Mouse (Mus musculus) spleen, postnatal 36 days (tissue): ENCODE measurements at regions not wholly inside any gene's neighbourhood (a gene's known extent, or its start where the extent isn't known, plus 50 kb on each side); places are given as distances from the start of the nearest gene placed in this dataset.

Experiments
- DNase-seq, 2 experiments: peaks; one replicate each; pipeline ENCODE4 v3.0.0; 2022; ENCODE audit warnings: low spot score in 2 of 2, mixed read lengths in 1 of 2

DNA sequence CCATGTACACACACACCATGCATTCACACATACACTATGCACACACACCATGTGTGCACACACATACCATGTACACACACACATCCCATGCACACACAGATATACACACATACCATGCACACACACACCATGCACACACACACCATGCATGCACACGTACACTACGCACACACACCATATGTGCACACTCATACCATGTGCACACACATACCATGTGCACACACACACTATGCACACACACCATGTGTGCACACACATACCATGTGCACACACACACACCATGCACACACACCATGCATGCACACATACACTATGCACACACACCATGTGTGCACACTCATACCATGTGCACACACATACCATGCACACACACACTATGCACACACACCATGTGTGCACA, 87.1 kb upstream of the Tmem150c start:
- DNase-seq: no peak

GRCm38 (mm10) chr5:100244811-100245210, 85.2 kb upstream of the Tmem150c start:
- no peak for DNase-seq

- peak in 1 of 2 experiments; percentile 21 for DNase-seq
These were observed 81.3 kb upstream of the Tmem150c start for GRCm38 (mm10) chr5:100240876-100241275.

DNA sequence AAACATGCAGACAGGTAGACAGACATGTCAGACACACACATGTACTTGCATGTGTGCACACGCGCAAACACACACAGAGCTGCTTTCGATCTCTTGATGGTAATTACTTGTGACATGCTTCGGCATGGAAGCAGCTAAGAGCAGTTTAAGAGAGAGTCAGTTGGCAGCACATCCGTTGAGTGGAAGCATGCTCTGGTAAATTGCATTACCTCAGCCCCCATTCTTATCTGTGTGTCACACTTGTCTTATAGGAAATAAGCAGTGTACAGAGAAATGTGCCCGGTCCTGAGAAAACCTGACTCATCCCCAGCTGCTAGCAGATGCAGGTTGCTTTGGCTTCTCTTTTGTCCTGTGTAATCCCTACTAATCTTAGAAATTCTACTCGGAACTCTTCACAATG, 80.0 kb upstream of the Tmem150c start:
- no peak for DNase-seq

DNA sequence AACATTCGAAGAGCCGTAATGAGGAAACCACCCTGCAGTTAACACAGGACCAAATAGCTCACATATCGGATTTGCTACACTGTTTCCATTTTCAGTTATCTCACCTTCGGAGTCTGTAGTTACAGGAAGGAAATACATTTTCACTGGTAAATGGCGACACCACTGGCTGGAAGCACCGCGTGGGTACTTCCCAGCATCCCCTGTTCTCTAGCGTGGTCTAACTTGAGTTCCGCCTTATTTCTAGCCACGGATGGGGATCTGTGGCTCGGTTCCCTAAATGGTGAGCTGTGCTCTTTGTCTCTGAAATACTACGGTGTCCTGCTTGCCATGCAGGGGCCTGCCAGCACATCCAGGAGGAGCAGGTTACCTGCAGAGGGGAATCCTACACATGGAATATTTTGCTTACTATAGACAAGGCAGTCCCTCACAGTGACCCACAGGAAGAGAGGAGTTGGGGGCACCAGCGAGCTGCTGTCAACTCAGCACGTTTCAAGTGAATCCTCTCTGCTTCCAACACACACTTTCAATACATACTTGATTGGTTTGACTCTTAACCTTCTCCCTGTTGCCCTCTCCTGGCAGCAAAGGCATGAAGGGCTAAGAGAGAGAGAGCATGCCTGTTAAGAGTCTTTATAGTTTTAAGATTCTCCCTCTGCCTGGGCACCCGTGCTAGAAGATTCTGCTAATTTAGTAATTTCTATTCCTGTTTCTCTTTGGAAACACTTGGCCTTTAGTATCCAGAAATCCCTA, 78.9 kb upstream of the Tmem150c start:
- no peak for DNase-seq

- no peak for DNase-seq
These were observed 78.2 kb upstream of the Tmem150c start for GRCm38 (mm10) chr5:100237674-100238278.

GRCm38 (mm10) chr5:100236277-100236676, 76.7 kb upstream of the Tmem150c start:
- no peak for DNase-seq

GRCm38 (mm10) chr5:100232076-100232475, 72.5 kb upstream of the Tmem150c start:
- no peak for DNase-seq

DNA sequence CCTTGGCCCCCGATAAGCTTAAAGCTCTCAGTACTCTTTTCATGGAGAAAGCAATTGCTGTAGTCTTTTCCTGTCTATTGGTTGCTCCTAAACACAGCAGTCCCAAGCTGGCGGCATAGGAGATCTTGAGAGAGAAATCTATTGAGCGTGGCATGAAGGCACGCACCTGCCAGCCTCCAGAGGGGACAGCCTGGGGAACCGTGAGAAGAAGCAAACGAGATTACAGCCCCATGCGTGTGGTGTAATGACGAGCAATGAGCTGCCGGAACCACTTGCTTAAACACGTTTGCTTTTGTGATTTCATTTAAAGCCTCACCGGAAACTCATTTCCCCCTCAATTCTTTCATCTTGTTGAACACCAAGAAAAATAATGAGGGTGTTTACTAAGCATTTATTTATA, 72.0 kb upstream of the Tmem150c start:
- no peak for DNase-seq

- DNase-seq: no peak
These were observed 70.4 kb upstream of the Tmem150c start for GRCm38 (mm10) chr5:100230038-100230437.

GRCm38 (mm10) chr5:100227888-100228287, 68.3 kb upstream of the Tmem150c start:
- DNase-seq: no peak

DNA sequence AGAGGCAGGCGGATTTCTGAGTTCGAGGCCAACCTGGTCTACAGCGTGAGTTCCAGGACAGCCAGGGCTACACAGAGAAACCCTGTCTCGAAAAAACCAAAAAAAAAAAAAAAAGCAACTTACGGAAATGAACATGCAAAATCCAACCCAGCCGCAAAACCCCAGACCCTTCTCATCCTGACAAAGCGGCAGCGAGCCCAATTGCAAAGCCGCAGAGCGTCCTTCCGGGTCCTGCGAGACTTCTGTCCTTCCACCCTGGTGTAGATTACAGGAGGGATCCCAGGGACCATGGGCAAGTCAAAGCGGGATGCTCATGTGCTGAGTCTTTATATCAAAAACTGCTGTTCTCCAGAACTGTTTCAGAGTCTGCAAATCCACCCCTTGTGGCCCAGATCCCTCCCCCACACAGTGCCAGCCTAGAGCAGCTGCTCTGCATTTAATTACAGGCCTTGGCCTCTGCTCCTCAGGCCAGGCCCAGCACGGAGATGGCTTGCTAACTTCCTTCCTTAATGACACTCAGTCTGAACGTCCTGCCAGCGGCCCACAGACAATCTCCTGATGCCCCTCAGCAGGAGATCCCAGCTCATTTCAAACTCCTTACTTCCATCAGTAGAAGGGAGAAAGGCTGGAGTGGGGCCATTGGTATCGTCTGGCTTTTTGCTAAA, 67.1 kb upstream of the Tmem150c start:
- DNase-seq: no peak

DNA sequence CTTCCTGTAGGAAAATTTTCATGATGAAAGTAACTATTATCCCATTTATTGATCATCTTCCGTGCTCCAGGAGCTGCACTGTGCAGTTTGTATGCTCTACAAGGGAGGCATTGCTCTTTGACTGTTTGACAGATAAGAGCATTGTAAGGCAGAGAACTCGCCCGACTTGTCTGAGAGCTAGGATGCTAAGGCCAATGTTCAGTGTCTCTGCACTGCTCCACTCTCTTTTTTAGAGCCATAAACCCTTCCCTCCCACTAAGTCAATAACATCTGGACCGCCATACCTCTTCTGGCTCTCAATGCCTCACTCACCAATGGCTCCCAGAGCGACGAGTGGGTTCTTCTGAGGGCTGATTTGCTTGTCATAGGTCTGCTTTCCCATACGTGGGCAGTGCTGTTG, 65.9 kb upstream of the Tmem150c start:
- no peak for DNase-seq

- no peak for DNase-seq
These were observed 65.3 kb upstream of the Tmem150c start for GRCm38 (mm10) chr5:100224773-100225363.

DNA sequence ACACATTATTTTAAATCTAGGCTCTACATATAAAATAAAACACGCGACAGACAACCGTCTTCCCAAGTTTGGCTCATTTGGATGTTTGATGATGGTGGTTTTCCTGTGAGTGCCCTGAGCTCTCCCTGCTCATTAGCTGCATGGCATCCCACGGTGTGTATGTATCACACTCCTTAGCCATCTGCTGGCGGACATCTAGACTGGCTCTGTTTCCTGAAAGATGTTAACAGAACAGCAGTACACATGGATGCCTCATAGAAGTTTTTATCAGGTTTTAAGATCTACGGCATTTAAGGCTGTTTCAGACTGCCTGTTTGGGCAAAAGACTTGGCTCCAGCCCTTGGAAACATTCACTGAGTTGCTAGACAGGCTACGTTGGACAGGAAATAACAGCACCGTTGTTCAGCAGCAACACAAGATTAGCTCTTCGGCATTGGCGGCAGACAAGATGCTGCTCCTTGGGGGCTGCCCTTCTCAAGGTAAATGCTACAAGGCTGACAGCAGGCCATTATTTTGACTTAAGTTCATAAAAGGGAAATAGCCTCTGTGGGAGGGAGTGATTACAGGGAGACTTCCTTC, 61.5 kb upstream of the Tmem150c start:
- DNase-seq: no peak

- no peak for DNase-seq
These were observed 60.7 kb upstream of the Tmem150c start for GRCm38 (mm10) chr5:100220320-100220719.

DNA sequence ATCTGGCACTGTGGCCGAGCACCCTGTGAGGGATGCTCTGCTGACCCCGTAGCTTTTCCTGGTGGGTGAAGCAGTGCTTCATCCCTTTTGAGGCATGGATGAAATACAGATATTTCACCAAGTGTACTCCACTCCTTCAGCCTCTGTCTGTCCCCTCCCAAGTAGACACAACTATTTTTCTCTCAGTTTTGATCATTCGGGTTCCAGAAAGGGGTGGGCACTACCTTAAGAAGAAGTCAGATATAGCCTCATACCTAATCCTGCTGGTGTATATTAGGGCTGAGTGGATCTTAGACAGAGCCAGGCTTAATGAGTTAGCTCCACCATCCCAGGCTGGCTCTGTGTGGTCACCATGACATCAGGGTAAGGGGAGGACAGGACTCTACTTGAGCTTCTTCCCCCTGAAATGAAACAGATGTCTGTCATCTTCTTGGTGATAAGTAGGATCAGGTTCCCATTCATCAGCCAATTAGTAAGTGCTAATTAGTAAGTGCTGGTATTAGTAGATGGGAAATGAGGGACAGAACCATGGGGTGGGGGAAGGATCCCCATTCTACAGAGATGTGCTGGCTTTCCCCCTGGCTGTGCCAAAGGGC, 58.7 kb upstream of the Tmem150c start:
- DNase-seq: no peak

GRCm38 (mm10) chr5:100217178-100218035, 57.8 kb upstream of the Tmem150c start:
- DNase-seq: no peak

GRCm38 (mm10) chr5:100213901-100214300, 54.3 kb upstream of the Tmem150c start:
- no peak for DNase-seq

DNA sequence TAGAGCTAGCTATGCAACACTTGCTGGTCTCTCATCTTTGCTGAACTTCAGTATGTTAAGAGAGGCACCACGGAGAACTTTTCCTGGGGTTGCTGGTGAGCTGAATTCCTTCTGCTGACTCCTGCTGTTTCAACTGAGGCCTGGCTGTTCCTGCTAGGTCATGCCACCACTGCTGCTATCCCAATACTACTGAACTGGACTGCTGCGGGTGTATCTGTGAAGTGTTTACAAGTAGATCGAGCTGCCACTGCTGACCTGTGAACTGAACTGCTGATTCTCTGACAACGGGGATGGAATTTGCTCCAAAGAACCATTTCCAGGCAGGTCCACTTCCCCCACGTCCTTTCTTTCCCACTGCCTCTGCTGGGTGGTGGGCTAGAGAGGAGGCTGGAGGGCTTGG, 51.1 kb upstream of the Tmem150c start:
- DNase-seq: no peak
